Mouse (Mus musculus): ENCODE data around the gene Ehhadh.
"Not testable (repeated sequence)": the region's sequence is repeated elsewhere in the genome, so short reads cannot be mapped to it uniquely, and the experiment has no call there.

Ehhadh gene

DNA sequence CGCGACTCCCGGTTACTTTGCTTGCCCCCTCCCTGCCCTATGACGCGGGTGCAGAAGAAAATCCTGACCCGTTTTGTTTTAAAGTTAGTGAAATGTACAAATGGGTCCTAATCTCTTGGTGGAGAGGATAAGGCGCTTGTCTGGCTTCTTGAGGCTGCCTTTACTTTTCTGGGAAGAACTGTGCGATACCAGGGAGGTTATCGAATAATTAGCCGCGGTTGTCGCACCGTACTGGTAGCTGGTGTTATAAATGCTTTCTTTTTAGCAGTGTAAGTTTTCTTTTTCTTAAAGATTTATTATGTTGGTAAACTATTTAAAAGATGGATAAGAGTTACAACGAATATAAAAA, 7.1 kb upstream of the Ehhadh start:
- DNase-seq (ENCODE audit: low spot score in 2 of 2): no peak

DNA sequence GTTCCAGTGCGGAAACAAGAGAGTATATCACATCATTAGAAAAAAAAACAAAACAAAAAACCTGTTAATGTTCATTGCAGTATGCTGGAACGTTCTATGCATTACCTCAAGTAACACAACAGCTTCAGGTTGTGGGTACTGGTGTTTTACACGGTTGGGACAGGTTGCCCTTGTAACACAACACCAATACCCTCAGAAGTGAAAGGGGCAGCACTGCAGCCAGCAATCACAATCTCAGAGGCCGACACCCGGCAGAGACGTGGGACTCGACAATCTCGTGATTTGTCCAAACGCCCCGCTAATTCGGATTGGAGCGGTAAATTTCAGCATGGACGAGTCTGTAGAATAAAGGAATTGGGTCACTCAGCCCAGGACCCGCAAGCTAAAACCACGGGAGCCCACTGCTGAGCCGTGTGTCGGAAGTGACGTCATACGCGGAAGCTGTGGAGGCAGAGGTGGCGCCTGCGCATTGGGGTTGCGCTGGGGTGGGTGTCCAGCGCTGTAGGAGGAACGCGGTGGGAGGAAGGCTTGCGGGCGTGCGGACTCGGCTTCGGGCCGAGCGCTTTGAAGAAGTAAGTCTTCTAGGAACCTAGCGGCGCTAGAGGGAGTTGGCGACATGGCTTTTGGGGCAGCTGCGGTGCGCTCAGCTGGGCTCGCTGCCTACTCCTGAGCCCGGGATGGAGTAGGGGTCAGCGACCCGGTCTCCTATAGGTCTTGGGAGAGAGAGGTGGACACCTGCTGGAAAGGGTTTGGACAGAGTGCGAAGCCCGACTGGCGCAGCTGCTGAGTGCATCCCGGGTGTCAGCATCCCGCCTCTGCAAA, 6.5 kb upstream of the Ehhadh start, which contains the start of gene Map3k13:
Map3k13 (plus strand) TSS at position 472 of the 822 bp plus-strand sequence.
- DNase-seq (ENCODE audit: low spot score in 2 of 2): peak; percentile 82 to 95

DNA sequence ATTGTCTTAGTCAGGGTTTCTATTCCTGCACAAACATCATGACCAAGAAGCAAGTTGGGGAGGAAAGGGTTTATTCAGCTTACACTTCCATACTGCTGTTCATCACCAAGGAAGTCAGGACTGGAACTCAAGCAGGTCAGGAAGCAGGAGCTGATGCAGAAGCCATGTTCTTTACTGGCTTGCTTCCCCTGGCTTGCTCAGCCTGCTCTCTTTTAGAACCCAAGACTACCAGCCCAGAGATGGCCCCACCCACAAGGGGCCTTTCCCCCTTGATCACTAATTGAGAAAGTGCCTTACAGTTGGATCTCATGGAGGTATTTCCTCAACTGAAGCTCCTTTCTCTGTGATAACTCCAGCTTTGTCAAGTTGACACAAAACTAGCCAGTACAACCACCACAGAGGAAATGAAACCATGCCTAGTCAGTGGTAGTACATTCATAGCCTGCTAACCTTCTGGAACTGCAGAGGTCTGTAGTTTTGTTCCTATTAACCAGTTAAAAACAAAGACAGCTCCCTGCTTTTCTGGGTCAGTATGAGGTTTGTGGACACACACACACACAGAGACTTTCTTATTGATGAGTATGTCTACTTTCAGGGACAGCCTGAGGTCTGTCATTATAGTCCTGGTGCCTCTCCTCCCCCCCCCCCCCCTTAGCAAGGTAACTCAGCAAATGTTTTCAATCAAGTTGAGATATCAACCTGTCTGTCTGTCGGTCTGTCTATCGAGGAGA, 5.6 kb upstream of the Ehhadh start:
- DNase-seq (ENCODE audit: low spot score in 2 of 2): not testable (repeated sequence)

DNA sequence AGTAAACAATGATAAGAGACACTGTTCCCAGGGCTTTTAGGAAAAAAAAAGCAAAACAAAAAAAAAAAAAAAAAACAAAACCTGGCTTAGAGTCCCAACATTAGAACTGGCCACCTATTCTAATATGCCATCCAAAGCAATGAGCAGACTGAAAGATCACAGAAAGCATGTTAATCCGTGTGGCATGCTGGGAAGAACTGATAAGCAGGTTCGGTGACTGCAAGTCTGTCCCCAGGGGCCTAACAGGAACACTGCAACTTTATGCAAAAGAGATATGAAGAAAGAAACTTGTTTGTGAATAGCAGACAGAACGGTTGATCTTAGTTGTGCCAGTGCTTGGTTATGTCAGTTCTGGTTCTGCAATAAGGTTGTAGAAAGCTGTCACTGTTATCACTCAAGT, 4.2 kb upstream of the Ehhadh start:
- no peak for DNase-seq (ENCODE audit: low spot score in 2 of 2)

DNA sequence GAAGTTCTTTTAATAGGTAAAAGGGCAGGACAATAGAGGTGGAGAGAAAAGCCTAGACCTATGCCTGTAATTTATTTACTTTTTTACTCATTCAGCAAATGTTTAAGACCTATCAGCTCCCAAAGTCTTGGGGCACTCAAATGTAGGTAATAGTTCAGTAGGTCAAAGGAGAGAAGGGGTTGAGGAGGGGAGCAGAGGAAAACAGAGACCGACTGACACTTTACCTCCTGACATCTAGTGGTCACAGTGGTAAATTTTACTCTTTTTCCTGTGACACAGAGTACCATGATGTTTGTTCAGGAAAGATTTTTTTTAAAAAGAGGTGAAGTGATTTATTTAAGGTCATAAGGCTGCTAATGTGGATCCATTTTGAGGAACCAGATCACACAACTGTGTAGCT, 2.9 kb upstream of the Ehhadh start:
- DNase-seq (ENCODE audit: low spot score in 2 of 2): no peak

DNA sequence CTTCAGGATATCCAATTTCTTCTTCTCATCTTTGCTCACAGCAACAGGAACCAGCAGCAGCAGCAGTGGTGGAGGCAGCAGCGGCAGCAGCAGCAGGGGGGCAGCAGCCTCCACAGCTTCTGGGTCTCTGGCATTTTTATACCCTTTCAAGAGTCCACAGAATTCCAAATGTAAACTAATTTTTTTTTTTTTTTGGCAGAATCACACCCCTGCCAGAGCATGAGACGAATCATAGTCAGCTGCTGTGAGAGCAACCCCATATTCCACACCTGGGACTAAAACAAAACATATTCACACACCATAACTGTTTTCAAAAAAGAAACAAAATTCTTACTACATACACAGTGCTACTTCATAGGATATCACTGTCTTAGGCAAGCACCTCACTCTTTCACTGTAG, 1.6 kb upstream of the Ehhadh start:
- DNase-seq (ENCODE audit: low spot score in 2 of 2): no peak

DNA sequence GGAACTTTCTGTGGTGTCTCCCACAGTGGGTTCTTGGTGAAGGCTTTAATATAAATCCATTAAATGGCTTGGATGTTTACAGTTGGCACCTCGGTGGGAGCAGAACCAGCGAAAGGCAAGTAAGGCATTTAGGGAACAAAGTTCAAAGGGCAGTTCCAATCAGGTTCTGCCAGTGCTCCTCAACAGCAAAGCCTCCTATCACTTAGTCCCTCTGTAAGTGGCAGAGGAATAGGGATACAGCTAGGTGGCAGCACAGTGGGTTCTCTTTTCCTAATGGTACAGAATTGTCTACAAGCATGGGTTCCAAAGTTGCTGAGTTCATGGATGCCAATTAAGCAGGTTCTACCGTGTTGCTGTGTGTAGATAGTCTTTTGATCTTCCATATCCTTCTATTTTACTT, 974 bp upstream of the Ehhadh start:
- no peak for DNase-seq (ENCODE audit: low spot score in 2 of 2)

DNA sequence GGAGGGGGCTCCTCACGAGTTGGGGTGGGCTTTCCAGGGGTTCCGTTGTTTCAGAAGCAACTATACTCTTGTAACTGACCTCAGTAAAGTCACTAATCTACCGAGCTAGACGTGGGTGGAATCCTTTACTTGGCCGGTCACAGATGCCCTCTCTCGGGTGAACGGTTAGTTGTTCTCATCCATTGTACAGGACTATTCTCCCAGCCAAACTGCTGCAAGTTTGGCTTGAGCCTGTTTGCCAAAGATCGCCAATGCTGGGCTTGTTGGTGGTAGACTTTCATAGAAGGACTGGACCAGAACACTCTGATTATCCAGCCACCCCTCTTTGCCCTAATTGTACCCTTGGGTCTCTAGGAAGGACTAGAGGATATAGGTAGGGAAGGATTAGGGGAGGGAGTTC, 1.3 kb downstream of the Ehhadh start:
- DNase-seq (ENCODE audit: low spot score in 2 of 2): no peak

DNA sequence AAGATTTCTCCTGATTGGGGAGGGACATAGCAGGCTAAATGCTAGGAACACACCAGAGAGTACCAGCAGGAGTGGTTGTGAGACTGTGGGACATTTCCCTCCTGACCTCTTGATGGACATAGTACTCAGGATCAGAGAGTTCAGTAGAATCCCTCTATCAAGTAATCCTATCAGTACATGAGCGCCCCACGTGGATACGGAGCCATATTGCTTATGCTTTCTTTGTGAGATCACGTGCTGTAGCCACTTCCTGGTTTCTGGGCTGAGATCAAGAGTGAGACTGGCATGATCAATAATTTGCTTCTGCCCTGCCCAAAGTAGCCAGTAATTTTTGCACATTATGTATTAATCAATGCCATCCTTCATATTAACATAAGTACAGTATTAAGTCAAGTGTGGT, 2.6 kb downstream of the Ehhadh start:
- DNase-seq (ENCODE audit: low spot score in 2 of 2): no peak

DNA sequence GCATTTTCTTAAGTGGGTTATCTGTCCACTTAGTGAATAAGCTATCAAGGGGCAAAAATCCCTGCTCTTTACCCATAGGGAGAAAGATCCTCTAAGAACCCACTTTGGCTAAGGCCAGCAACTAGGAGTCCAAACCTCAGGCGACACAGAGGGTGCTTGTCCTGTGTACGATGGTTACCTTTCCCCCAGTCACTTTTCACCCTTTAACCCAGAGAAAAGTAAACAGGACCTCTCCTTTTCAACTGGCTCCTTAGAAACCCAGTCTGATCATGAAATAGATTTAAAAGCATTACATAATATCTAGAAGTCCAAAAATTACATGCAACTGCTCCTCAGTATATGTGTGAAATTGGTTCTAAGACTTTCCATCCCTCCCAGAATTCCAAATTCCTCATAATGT, 4.8 kb downstream of the Ehhadh start:
- DNase-seq (ENCODE audit: low spot score in 2 of 2): no peak

DNA sequence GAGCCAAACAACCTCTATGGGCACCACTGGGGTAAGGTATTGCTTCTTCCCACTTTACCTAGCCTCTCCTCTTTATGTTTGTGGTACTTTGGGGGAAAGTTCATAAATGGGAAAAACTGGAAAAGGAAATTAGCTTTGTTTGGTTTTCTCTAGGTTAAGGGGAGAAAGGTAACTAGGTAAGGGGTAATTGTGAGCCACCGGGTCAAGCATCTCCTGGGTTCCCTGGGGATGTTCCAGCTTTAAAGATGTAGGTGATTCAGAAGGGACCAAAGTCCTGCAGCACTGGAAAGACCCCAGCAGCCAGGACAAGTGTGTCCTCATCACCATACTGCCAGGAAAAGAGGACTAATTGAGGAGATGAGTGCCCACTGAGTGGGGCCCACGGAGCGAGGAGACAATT, 5.7 kb downstream of the Ehhadh start:
- no peak for DNase-seq (ENCODE audit: low spot score in 2 of 2)

DNA sequence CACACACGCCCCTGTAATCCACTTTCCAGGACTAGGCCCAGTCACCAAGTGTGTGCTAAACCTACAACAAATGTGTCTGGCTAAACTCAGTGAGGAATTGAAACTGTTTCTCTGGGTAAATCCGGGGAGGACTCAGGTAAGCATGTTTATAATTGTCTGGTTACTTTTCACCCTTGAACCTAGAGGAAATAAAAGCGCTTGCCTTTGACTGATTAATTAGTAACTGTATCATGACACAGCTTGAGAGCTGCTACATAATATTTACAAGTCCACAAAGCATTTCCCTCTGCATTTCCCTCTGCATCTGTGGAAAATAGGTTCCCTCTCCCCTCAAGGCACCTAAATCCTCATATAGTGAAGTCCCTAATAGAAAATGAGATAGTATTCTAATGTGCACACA, 6.3 kb downstream of the Ehhadh start:
- no peak for DNase-seq (ENCODE audit: low spot score in 2 of 2)

DNA sequence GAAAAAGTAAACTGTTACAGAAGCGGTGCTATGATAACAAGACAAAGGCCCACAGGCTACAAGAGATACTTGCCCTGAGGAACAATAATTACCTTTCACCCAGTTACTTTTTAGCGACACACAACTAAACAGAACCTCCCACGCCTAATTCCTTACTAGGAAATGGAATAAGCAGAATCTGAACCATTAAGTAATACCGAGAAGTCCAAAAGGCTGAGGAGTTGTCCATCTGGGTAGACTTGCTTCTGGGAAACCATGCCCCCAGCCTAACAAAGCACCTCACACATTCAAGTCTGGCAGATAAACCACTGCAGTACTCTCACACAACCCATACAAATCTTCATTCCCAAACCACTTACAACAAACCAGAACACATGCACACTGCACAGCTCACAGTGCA, 8.5 kb downstream of the Ehhadh start:
- DNase-seq (ENCODE audit: low spot score in 2 of 2): no peak

DNA sequence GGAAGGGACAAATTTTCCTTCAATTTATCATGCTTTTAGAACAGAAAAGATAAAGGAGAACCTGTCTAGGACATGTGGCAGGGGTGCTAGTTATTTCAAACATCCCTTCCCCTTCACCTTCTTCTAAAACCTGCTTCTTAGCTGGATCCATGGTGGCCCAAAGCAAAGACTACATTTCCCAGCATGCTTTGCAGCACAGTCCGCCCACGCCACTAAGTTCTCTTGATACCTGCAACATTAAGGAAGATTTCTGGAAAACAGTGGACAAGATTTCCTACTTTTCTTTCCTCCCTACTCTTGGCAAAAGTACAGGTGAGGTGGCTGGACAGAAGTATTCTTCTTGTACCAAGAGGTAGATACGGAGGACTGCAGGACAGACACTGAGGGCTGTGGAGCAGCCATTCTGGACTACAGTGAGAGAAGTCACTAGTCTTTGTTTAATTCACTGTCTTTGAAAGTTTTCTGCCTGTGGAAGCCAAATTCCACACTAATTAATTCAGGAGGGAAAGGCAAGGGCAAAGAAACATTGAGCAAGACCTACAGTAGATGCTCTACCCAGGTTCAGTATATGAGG, 9.2 kb downstream of the Ehhadh start:
- no peak for DNase-seq (ENCODE audit: low spot score in 2 of 2)

DNA sequence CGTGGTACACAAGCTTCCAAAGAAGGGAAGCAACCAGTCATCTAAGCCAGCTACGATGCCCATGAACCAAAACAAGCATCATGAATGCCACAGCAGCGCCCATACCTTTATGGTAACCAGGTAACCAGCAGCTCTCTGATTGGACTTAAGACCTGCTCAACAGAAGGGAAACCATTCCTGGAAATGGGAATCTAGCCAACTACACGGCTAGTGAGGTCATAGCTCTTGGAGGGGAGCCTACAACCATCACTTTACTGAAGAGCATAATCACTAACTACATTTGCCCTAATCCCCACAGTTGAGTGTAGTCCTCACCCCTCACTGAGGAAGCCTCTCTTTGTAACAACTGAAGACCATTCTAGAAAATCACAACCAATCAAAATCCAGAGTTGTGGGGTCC, 12.9 kb downstream of the Ehhadh start:
- no peak for DNase-seq (ENCODE audit: low spot score in 2 of 2)

DNA sequence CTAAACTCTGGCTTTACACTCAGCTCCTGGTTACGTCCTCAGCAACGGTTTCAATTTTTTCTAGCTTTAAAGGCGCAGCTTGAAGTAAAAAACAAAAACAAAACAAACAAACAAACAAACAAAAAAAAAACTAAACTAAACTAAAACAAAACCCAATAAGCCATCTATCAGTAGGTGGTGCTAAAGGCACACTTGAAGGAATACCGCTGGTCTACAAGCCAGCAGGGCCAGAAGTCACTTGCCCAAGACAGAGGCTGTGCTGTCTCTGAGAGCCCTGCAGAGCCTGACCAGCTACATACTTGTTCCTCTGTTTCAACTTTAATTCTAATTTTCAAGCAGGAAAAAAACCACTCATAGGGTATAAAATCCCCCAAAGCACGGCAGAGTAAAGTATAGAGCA, 17.9 kb downstream of the Ehhadh start:
- no peak for DNase-seq (ENCODE audit: low spot score in 2 of 2)

DNA sequence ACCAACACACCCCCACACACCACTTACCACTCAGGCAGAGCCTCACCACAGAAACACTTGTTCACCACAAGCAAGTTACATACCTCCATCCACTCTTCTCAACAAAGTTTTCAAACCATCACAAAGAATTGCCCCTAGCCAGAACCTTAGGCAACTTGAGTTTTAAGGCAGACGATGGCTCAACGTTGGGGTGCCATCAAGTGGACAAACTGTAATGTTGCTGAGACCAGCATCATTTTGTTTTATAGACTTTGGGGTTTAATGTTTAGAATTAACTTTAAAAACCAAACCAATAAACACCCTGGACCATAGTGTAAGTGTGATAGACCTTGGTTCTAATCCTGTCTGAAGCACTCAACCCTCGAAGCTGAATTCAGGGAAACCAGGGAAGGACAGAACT, 19.4 kb downstream of the Ehhadh start:
- no peak for DNase-seq (ENCODE audit: low spot score in 2 of 2)

DNA sequence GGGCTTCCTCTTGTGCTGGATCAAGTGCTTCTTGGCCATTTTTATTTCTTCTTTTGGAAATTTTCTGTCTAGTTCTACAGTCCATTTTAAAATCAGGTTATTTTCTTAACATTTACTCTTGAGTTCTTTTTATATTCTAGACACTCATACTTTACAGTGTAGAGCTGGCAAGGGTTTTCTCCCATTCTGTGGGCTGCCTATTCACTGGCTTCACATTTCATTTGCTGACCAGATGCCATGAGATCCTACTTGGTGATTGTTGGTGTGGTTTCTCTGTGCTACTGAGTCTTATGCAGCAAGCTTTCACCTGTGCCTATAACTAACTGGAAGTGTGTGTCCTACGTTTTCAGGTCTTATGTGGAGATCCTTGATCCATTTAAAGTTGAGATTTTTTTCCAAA, 29.2 kb downstream of the Ehhadh start:
- no peak for DNase-seq (ENCODE audit: low spot score in 2 of 2)

DNA sequence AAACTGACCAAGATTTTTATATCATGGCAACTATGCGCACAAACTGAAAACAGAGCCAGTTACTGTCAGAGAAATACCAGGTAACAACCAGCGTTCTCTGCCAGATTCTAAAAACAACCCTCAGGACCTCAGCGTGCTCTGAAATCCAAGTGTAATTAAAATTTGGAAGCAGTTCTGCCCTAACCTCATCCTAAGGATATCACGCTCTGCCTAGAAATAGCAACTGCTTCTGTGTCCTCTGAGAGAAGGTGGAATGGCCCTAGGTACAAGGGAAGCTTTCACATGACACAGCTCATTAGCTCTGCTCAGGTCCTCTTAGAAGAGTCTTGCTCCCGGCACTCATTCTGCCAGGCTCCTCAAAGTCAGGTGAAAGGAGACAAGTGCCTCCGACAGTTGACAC, 44.2 kb downstream of the Ehhadh start:
- DNase-seq (ENCODE audit: low spot score in 2 of 2): no peak

DNA sequence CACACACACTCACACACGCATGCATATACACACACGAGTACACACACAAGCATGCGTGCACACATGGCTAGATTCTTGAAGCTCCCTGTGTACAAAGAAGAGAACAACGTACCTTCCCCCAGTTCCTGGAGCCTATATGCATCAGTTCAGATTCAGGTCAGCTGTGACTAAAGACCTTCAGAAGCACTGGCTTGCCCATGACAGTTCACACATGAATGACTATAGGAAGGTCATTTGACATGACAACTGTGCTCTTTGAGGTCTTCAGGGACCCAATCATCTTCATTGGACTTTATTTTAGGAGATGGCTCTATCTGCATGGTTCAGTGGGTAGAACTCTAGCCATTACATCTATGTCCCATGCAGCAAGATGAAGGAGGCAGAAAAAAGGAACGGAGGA, 44.7 kb downstream of the Ehhadh start:
- no peak for DNase-seq (ENCODE audit: low spot score in 2 of 2)

DNA sequence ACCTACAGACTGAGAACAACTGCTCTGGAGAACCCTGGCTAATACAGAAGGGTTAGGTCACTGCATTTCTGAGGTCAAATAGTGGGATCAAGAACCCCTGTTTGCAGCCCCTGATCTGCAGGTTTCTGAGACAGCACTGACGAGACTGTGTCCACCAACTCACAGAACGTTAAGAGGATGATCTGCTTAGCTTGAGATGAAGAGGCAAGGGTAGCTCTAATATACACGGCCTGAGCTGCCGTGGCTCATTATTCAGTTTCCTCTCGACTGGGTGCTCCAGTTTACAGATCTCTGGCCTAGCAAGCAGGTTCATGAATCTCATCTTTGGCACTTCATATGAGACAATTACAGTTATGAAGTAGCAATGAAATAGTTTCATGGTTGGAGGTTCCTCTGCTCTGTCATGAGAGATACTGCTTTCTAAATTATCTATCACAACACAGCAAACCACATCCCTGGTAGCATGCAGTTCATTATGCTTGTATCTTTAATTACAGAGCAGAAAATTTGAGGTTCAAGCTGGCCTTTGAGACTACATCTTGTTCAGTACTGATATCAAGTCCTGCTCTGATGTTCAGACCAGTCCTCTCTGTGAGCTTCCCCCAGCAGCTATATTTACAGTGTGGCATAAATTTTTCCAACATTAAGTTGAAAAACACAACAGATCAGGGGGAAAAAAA, 45.3 kb downstream of the Ehhadh start:
- no peak for DNase-seq (ENCODE audit: low spot score in 2 of 2)

DNA sequence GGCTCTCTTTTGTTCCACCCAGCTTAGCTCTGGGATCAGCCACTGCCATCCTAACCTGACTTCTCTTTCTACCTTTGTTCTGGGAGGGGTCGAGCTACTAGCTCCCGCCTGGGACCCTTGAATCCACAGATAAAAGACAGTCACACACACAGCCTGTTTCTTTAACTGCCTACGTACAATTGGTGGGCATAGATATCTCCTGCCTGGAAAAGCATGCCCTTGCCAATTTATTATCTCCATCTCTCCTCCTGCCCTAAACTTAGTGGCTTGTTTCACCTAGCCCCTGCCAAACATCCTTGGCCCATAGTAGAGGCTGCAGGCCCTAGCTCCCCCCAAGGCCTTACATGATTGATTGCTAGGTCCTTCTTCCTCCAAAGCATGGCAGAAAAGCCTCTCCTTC, 46.1 kb downstream of the Ehhadh start:
- no peak for DNase-seq (ENCODE audit: low spot score in 2 of 2)

DNA sequence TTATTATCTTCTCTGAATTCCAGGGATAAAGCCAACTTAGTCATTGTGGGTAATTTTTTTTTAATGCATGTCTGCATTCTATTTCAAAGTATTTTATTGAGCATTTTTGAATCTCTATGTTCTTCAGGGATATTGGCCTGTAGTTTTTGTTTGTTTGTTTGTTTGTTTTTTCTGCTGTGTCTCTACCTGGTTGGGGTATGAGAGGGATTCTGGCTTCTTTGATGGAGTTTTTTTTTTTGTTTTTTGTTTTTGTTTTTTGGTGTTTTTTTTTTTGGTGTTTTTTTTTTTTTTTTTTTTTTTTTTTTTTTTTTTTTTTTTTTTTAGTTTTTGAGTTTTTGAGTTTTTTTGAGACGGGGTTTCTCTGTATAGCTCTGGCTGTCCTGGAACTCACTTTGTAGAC, 52.0 kb downstream of the Ehhadh start:
- DNase-seq (ENCODE audit: low spot score in 2 of 2): no peak

All from left cerebral cortex, adult 9 months (tissue).